Mouse (Mus musculus) liver, embryonic 15.5 days (tissue): ENCODE results near the gene Rcn1. TPM values are rescaled to one million over a fixed set of nuclear protein-coding genes. Genes with fewer than 3 reads are reported as not detected.

Source experiments
- ATAC-seq: fragments of 200-750 bp; cut with Nextera tagmentation; 2 replicates; pipeline ENCODE4 v1.8.0; 2017; ENCODE audit warnings: moderate number of reproducible peaks, mild to moderate bottlenecking, moderate library complexity; ENCODE audit not compliant: insufficient read depth
- H3K27ac ChIP-seq: fragments of 300-500 bp; sonication (generic); replicated peaks from 2 replicates; pipeline ENCODE4 v1.5.1; 2015; ENCODE audit warnings: mild to moderate bottlenecking, inconsistent platforms
- H3K27me3 ChIP-seq: fragments of 300-500 bp; sonication (generic); 2 replicates; pipeline ENCODE4 v1.6.1; 2015; ENCODE audit warnings: mild to moderate bottlenecking, inconsistent platforms
- H3K36me3 ChIP-seq: fragments of 300-500 bp; sonication (generic); replicated peaks from 2 replicates; pipeline ENCODE4 v1.6.1; 2015; ENCODE audit warnings: moderate library complexity, mild to moderate bottlenecking, inconsistent platforms
- H3K4me1 ChIP-seq: fragments of 300-500 bp; sonication (generic); replicated peaks from 2 replicates; pipeline ENCODE4 v1.6.1; 2015; ENCODE audit warnings: inconsistent platforms
- H3K4me2 ChIP-seq: fragments of 300-500 bp; sonication (generic); 2 replicates; pipeline ENCODE4 v1.6.1; 2015; ENCODE audit warnings: moderate library complexity, mild to moderate bottlenecking, inconsistent platforms
- H3K4me3 ChIP-seq: fragments of 300-500 bp; sonication (generic); replicated peaks from 2 replicates; pipeline ENCODE4 v1.5.1; 2015; ENCODE audit warnings: mild to moderate bottlenecking, inconsistent platforms
- H3K9ac ChIP-seq: fragments of 300-500 bp; sonication (generic); 2 replicates; pipeline ENCODE4 v1.6.1; 2015; ENCODE audit warnings: moderate library complexity, mild to moderate bottlenecking, inconsistent platforms
- H3K9me3 ChIP-seq: fragments of 300-500 bp; sonication (generic); replicated peaks from 2 replicates; pipeline ENCODE4 v1.6.1; 2016; ENCODE audit warnings: inconsistent platforms
- WGBS: fragments of 180-500 bp; shearing (Covaris S2); methylation state at CpG from one replicate; pipeline ENCODE4 v1.1.7; 2015; ENCODE audit warnings: mixed read lengths; ENCODE audit not compliant: insufficient replicate concordance; 5-methylcytosine and 5-hydroxymethylcytosine counted together
- polyA plus RNA-seq: library from polyadenylated mRNA; unstranded; fragments of >200 nt; fragmentation: Nextera tagmentation; extraction: Ambion mirVana; gene quantifications from 2 replicates; pipeline ENCODE4 v1.2.1, GENCODE M21; 2015

The Rcn1 gene
- polyA plus RNA-seq, 1 experiment from 2014 or later: 16.9 TPM

- no peak for ATAC-seq
- Histone ChIP-seq H3K27me3 (no peaks in the 10 kb centered on the region), H3K4me1 (peaks cover 42% of the 10 kb centered on the region), H3K9ac (no peak overlapping the region), H3K4me3 (no peak overlapping the region), H3K9me3 (no peaks in the 10 kb centered on the region), H3K4me2 (no peak overlapping the region), H3K36me3 (peaks cover 23% of the 10 kb centered on the region; the same call in 1 of the 2 replicates), H3K27ac (no peak overlapping the region)
- 70% methylated on average over 4 of the region's 4 CpGs for WGBS
Measured at GRCm38 (mm10) chr2:105394375-105394774, 4.7 kb downstream of the Rcn1 start.

GRCm38 (mm10) chr2:105392514-105392913 is 6.6 kb downstream of the Rcn1 start:
- Histone ChIP-seq H3K27ac (no peak overlapping the region), H3K27me3 (no peaks in the 10 kb centered on the region), H3K36me3 (peaks cover 37% of the 10 kb centered on the region), H3K9ac (no peak overlapping the region), H3K4me3 (no peak overlapping the region), H3K4me1 (peaks cover 26% of the 10 kb centered on the region), H3K9me3 (no peaks in the 10 kb centered on the region), H3K4me2 (no peak overlapping the region)
- ATAC-seq: no peak
- 66% methylated on average over 2 of the region's 2 CpGs for WGBS

- Histone ChIP-seq H3K4me3 (no peak overlapping the region), H3K4me2 (no peak overlapping the region), H3K27ac (no peak overlapping the region), H3K4me1 (peaks cover 15% of the 10 kb centered on the region), H3K9ac (no peak overlapping the region), H3K9me3 (no peaks in the 10 kb centered on the region), H3K36me3 (peaks cover 39% of the 10 kb centered on the region), H3K27me3 (no peaks in the 10 kb centered on the region)
- no peak for ATAC-seq
- 75% methylated on average over 4 of the region's 4 CpGs for WGBS
Measured at GRCm38 (mm10) chr2:105391414-105391784, 7.7 kb downstream of the Rcn1 start.

GRCm38 (mm10) chr2:105390653-105391413 is 8.3 kb downstream of the Rcn1 start:
- no peaks in the 10 kb centered on the region for H3K9me3 ChIP-seq

GRCm38 (mm10) chr2:105389007-105389890 is 9.9 kb downstream of the Rcn1 start:
- ATAC-seq: no peak
- Histone ChIP-seq H3K27me3 (no peaks in the 10 kb centered on the region), H3K4me1 (peaks cover 10% of the 10 kb centered on the region), H3K4me2 (no peak overlapping the region), H3K9ac (no peak overlapping the region), H3K4me3 (no peak overlapping the region), H3K9me3 (no peaks in the 10 kb centered on the region), H3K27ac (no peak overlapping the region), H3K36me3 (peaks cover 43% of the 10 kb centered on the region)
- 75% methylated on average over 17 of the region's 17 CpGs for WGBS

More at GRCm38 (mm10) chr2:105390653-105391413, 8.3 kb downstream of the Rcn1 start:
- no peak overlapping the region for H3K9ac ChIP-seq
- no peak for ATAC-seq
- WGBS: 58% methylated on average over 6 of the region's 6 CpGs
- H3K4me3 ChIP-seq: no peak overlapping the region
- H3K4me1 ChIP-seq: peaks cover 13% of the 10 kb centered on the region
- no peak overlapping the region for H3K4me2 ChIP-seq
- H3K27me3 ChIP-seq: no peaks in the 10 kb centered on the region
- peaks cover 44% of the 10 kb centered on the region for H3K36me3 ChIP-seq
- no peak overlapping the region for H3K27ac ChIP-seq

- Histone ChIP-seq H3K36me3 (peaks cover 35% of the 10 kb centered on the region), H3K4me2 (no peak overlapping the region), H3K4me1 (peaks cover 10% of the 10 kb centered on the region), H3K9ac (no peak overlapping the region), H3K9me3 (no peaks in the 10 kb centered on the region), H3K4me3 (no peak overlapping the region), H3K27me3 (no peaks in the 10 kb centered on the region), H3K27ac (no peak overlapping the region)
- 58% methylated on average over 4 of the region's 4 CpGs for WGBS
- no peak for ATAC-seq
Measured at GRCm38 (mm10) chr2:105386418-105386817, 12.7 kb downstream of the Rcn1 start.

- Histone ChIP-seq H3K4me3 (no peak overlapping the region), H3K27me3 (no peaks in the 10 kb centered on the region), H3K9me3 (no peaks in the 10 kb centered on the region), H3K4me2 (no peak overlapping the region), H3K9ac (no peak overlapping the region), H3K4me1 (0 out of 2 replicates have a peak, but pooled peaks cover 2% of the 10 kb centered on the region), H3K27ac (no peak overlapping the region), H3K36me3 (peaks cover 23% of the 10 kb centered on the region)
- ATAC-seq: no peak
- WGBS: 69% methylated on average over 3 of the region's 3 CpGs
Measured at GRCm38 (mm10) chr2:105384998-105385397, 14.1 kb downstream of the Rcn1 start.

- no peak overlapping the region for H3K27ac ChIP-seq
- peaks cover 14% of the 10 kb centered on the region for H3K36me3 ChIP-seq
- H3K4me2 ChIP-seq: no peak overlapping the region
- no peak overlapping the region for H3K4me3 ChIP-seq
- no peaks in the 10 kb centered on the region for H3K9me3 ChIP-seq
- 0 out of 2 replicates have a peak, but pooled peaks cover 6% of the 10 kb centered on the region for H3K4me1 ChIP-seq
- no peak overlapping the region for H3K9ac ChIP-seq
- no peaks in the 10 kb centered on the region for H3K27me3 ChIP-seq
- WGBS: 79% methylated on average over 8 of the region's 8 CpGs
- ATAC-seq: no peak
Measured at GRCm38 (mm10) chr2:105383063-105383462, 16.1 kb downstream of the Rcn1 start.

- Histone ChIP-seq H3K9ac (no peak overlapping the region), H3K27me3 (no peaks in the 10 kb centered on the region), H3K4me3 (no peak overlapping the region), H3K36me3 (peaks cover 2% of the 10 kb centered on the region; the same call in 1 of the 2 replicates), H3K4me2 (no peak overlapping the region), H3K27ac (no peak overlapping the region), H3K4me1 (0 out of 2 replicates have a peak, but pooled peaks cover 6% of the 10 kb centered on the region), H3K9me3 (no peaks in the 10 kb centered on the region)
- no peak for ATAC-seq
- 56% methylated on average over 3 of the region's 3 CpGs for WGBS
Measured at GRCm38 (mm10) chr2:105380757-105381319, 18.3 kb downstream of the Rcn1 start.

- Histone ChIP-seq H3K9me3 (no peaks in the 10 kb centered on the region), H3K9ac (no peak overlapping the region), H3K27me3 (no peaks in the 10 kb centered on the region), H3K36me3 (no peaks in the 10 kb centered on the region), H3K27ac (no peak overlapping the region), H3K4me1 (0 out of 2 replicates have a peak, but pooled peaks cover 6% of the 10 kb centered on the region), H3K4me2 (no peak overlapping the region), H3K4me3 (no peak overlapping the region)
- 33% methylated on average over 1 of the region's 1 CpGs for WGBS
- ATAC-seq: no peak
Measured at GRCm38 (mm10) chr2:105379682-105380081, 19.4 kb downstream of the Rcn1 start.

- Histone ChIP-seq H3K9ac (no peak overlapping the region), H3K4me3 (no peak overlapping the region), H3K27ac (no peak overlapping the region), H3K36me3 (no peaks in the 10 kb centered on the region), H3K27me3 (peaks cover 9% of the 10 kb centered on the region), H3K4me1 (0 out of 2 replicates have a peak, but pooled peaks cover 6% of the 10 kb centered on the region), H3K4me2 (no peak overlapping the region), H3K9me3 (no peaks in the 10 kb centered on the region)
- no peak for ATAC-seq
- WGBS: 63% methylated on average over 4 of the region's 4 CpGs
Measured at GRCm38 (mm10) chr2:105375705-105376104, 23.4 kb downstream of the Rcn1 start.
